Mouse (Mus musculus) heart, embryonic 14.5 days (tissue): ENCODE data around the gene Eddm3b. TPM values are rescaled to one million over a fixed set of nuclear protein-coding genes. Genes with fewer than 3 reads are reported as not detected.
"Not testable (repeated sequence)": the region's sequence is repeated elsewhere in the genome, so short reads cannot be mapped to it uniquely, and the experiment has no call there.

Source experiments
- ATAC-seq: fragments of 200-750 bp; cut with Nextera tagmentation; 2 replicates; pipeline ENCODE4 v1.8.0; 2017; ENCODE audit warnings: low read depth, moderate TSS enrichment; ENCODE audit not compliant: insufficient number of reproducible peaks, insufficient read depth, low FRiP score
- H3K27ac ChIP-seq, 2 experiments: fragments of 200-500 bp in 1 of 2; fragments of 300-500 bp in 1 of 2; sonication (generic) in 1 of 2; replicated peaks in 1 of 2; 2 replicates each; pipeline ENCODE4 v1.5.1; 2012 to 2014; ENCODE audit warnings: low read depth in 2 of 2, low read length in 2 of 2, control low read depth in 1 of 2, mild to moderate bottlenecking in 1 of 2, mixed read lengths in 1 of 2; ENCODE audit not compliant: control insufficient read depth in 1 of 2, insufficient read depth in 1 of 2
- H3K27me3 ChIP-seq: fragments of 300-500 bp; sonication (generic); 2 replicates; pipeline ENCODE4 v1.6.1; 2014; ENCODE audit warnings: mild to moderate bottlenecking, low read length, control low read depth; ENCODE audit not compliant: control insufficient read depth, insufficient read depth
- H3K36me3 ChIP-seq: fragments of 300-500 bp; sonication (generic); 2 replicates; pipeline ENCODE4 v1.6.1; 2014; ENCODE audit warnings: mild to moderate bottlenecking, control low read depth, low read length, mixed read lengths; ENCODE audit not compliant: control insufficient read depth, insufficient read depth
- H3K4me1 ChIP-seq, 2 experiments: fragments of 200-500 bp in 1 of 2; fragments of 300-500 bp in 1 of 2; sonication (generic) in 1 of 2; 2 replicates each; pipeline ENCODE4 v1.6.1; 2012 to 2014; ENCODE audit warnings: low read length in 2 of 2, control low read depth in 1 of 2, mixed read lengths in 1 of 2; ENCODE audit not compliant: control insufficient read depth in 2 of 2, insufficient read depth in 2 of 2
- H3K4me2 ChIP-seq: fragments of 300-500 bp; sonication (generic); 2 replicates; pipeline ENCODE4 v1.6.1; 2014; ENCODE audit warnings: mild to moderate bottlenecking, low read length
- H3K4me3 ChIP-seq, 2 experiments: fragments of 200-500 bp in 1 of 2; fragments of 300-500 bp in 1 of 2; sonication (generic) in 1 of 2; 2 replicates each; pipeline ENCODE4 v1.5.1; 2012 to 2014; ENCODE audit warnings: low read length in 2 of 2, mild to moderate bottlenecking in 2 of 2, control low read depth in 1 of 2, low read depth in 1 of 2, moderate library complexity in 1 of 2; ENCODE audit not compliant: control insufficient read depth in 1 of 2, insufficient read depth in 1 of 2
- H3K9ac ChIP-seq: fragments of 300-500 bp; sonication (generic); 2 replicates; pipeline ENCODE4 v1.6.1; 2014; ENCODE audit warnings: mild to moderate bottlenecking, low read length
- H3K9me3 ChIP-seq: fragments of 300-500 bp; sonication (generic); 2 replicates; pipeline ENCODE4 v1.6.1; 2016; ENCODE audit warnings: low read length, control low read depth; ENCODE audit not compliant: control insufficient read depth
- WGBS: fragments of 180-500 bp; shearing (Covaris S2); extraction: QIAGEN DNeasy Blood & Tissue Kit; methylation state at CpG from one replicate; pipeline ENCODE4 v1.1.7; 2014; 5-methylcytosine and 5-hydroxymethylcytosine counted together
- polyA plus RNA-seq: library from polyadenylated mRNA; unstranded; fragments of >200 nt; fragmentation: Nextera tagmentation; extraction: Ambion mirVana; gene quantifications from 2 replicates; pipeline ENCODE4 v1.2.1, GENCODE M21; 2014

Gene Eddm3b
- polyA plus RNA-seq, 1 experiment from 2014 or later = not detected

DNA sequence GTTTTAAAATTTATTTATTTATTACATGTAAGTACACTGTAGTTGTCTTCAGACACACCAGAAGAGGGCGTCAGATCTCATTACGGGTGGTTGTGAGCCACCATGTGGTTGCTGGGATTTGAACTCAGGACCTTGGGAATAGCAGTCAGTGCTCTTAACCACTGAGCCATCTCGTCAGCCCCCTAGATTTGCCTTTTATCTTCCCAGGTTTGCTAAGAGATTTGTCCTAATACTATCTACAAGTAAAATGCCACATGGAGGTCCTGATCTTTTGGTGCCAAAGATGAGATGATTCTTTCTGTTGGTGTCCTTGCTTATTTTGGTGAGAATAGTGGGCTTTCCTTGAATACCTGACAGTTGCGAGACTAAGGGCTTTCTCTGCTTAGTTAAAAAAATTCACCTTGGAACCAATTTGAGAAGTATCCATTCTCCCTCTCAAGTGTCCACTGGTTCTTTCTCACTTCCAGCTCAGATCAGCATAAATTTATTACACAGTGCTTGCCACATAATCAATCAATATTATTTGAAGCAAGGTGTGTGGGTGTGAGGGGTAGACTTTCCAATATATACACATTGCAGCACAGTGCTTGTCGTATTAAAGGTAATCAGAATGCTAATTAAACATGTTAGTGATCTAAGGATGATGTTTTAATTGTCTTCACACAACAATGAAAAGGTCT lies 42.0 kb downstream of the Eddm3b start:
- 84% methylated on average over 5 of the region's 5 CpGs for WGBS
- no peak overlapping the region for H3K27ac ChIP-seq
- no peak overlapping the region for H3K4me2 ChIP-seq
- no peaks in the 10 kb centered on the region for H3K27me3 ChIP-seq
- H3K9ac ChIP-seq = no peak overlapping the region
- no peak for ATAC-seq
- H3K4me3 ChIP-seq = no peak overlapping the region
- no peaks in the 10 kb centered on the region for H3K4me1 ChIP-seq
- H3K36me3 ChIP-seq = no peaks in the 10 kb centered on the region
- H3K9me3 ChIP-seq = no peaks in the 10 kb centered on the region

- Histone ChIP-seq H3K4me1 (no peaks in the 10 kb centered on the region), H3K9ac (no peak overlapping the region), H3K27ac (no peak overlapping the region), H3K36me3 (no peaks in the 10 kb centered on the region), H3K4me2 (no peak overlapping the region), H3K9me3 (no peaks in the 10 kb centered on the region), H3K4me3 (no peak overlapping the region), H3K27me3 (no peaks in the 10 kb centered on the region)
- 84% methylated on average over 4 of the region's 4 CpGs for WGBS
- no peak for ATAC-seq
Measured at GRCm38 (mm10) chr14:51156736-51157068, 42.5 kb downstream of the Eddm3b start.

- H3K4me2 ChIP-seq = no peak overlapping the region
- 89% methylated on average over 1 of the region's 1 CpGs for WGBS
- H3K4me1 ChIP-seq = no peaks in the 10 kb centered on the region
- no peak overlapping the region for H3K4me3 ChIP-seq
- no peak for ATAC-seq
- no peaks in the 10 kb centered on the region for H3K36me3 ChIP-seq
- H3K27ac ChIP-seq = no peak overlapping the region
- H3K9me3 ChIP-seq = no peaks in the 10 kb centered on the region
- H3K27me3 ChIP-seq = no peaks in the 10 kb centered on the region
- no peak overlapping the region for H3K9ac ChIP-seq
Measured at GRCm38 (mm10) chr14:51157072-51157471, 42.8 kb downstream of the Eddm3b start.

DNA sequence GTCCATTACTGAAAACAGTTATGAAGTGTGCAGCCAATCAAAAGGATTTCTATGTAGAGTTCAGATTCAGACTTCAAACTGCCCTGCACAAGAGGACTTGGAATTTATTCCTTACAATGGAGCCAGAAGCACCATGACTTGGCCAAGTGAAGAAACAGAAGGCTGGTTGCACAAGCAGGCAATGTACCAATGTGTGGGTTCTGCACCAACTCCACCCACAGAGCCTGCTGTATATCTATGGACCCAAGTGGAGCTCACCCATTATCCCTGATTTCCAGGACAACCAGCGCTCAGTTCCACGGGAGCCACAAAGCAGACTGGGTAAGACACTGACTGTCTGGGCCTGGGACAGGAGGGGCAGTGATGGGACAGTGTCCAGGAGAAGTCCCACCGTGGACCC lies 47.8 kb downstream of the Eddm3b start, which contains the start of gene Rnase2b:
Gene Rnase2b (plus strand): TSS at position 285 of the 400 bp plus-strand sequence.
- H3K36me3 ChIP-seq, ATAC-seq, H3K9me3 ChIP-seq, H3K27me3 ChIP-seq, H3K27ac ChIP-seq, H3K4me2 ChIP-seq, H3K9ac ChIP-seq, H3K4me3 ChIP-seq, H3K4me1 ChIP-seq: not testable (repeated sequence)
- WGBS = 84% methylated on average over 3 of the region's 3 CpGs

DNA sequence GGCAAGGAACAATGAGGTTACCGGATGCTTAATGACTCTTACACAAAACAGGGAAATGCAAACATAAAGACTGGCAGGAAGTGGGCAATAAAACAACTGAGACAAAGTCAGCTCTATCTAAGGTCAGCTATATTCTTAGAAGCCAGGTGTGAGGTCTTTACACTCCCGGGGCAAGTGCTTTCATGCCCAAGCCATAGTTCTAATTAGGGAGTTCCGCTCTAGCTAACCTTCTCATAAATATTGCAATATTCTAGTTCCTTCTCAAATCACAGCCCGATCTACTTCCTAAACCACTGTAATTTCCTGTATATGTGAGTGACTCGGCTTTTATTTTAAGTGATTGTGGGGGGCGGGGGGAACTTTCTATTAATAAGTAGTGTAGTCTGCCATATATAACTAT lies 49.1 kb downstream of the Eddm3b start:
- not testable (repeated sequence) for ATAC-seq, H3K9me3 ChIP-seq, H3K4me2 ChIP-seq, H3K4me3 ChIP-seq, H3K27ac ChIP-seq, H3K4me1 ChIP-seq, H3K27me3 ChIP-seq, H3K36me3 ChIP-seq, H3K9ac ChIP-seq
- WGBS = 86% methylated on average over 6 of the region's 6 CpGs

DNA sequence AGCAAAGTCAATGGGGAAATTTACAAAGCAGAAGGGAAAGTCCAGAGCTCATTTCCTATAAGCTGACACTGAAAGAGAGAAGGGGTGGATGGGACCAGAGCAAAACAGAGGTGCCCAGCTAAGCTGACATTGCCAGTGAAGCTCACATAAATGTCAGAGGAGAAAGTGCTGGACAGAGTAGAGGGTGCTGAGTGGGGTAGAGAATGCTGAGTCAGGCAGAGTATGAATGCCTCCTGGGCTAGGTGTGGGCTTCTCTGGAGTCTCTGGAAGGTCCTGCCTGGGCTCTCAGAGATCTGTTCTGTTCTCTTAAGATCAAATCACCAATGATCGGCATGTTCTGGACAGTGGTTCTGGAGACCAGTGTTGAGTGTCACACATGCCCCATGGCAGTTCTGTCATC lies 51.2 kb downstream of the Eddm3b start:
- Histone ChIP-seq H3K36me3 (no peaks in the 10 kb centered on the region), H3K4me1 (no peaks in the 10 kb centered on the region), H3K4me3 (no peak overlapping the region), H3K27me3 (no peaks in the 10 kb centered on the region), H3K4me2 (no peak overlapping the region), H3K9me3 (no peaks in the 10 kb centered on the region), H3K27ac (no peak overlapping the region), H3K9ac (no peak overlapping the region)
- no peak for ATAC-seq
- 95% methylated on average over 1 of the region's 1 CpGs for WGBS

- Histone ChIP-seq H3K4me2 (no peak overlapping the region), H3K9me3 (no peaks in the 10 kb centered on the region), H3K27ac (no peak overlapping the region), H3K4me3 (no peak overlapping the region), H3K4me1 (no peaks in the 10 kb centered on the region), H3K9ac (no peak overlapping the region), H3K36me3 (no peaks in the 10 kb centered on the region), H3K27me3 (no peaks in the 10 kb centered on the region)
- no peak for ATAC-seq
Measured at GRCm38 (mm10) chr14:51166068-51166467, 51.8 kb downstream of the Eddm3b start.
